Mouse (Mus musculus) spleen, embryonic (tissue): ENCODE measurements around the gene Olfr1101.

Source experiments
- CTCF ChIA-PET: fragments of 350-600 bp; sonication (Branson Sonifier 250); formaldehyde crosslinking; loops from one replicate; lab custom pipeline; 2022; lab: Charles Lee

The Olfr1101 gene

DNA sequence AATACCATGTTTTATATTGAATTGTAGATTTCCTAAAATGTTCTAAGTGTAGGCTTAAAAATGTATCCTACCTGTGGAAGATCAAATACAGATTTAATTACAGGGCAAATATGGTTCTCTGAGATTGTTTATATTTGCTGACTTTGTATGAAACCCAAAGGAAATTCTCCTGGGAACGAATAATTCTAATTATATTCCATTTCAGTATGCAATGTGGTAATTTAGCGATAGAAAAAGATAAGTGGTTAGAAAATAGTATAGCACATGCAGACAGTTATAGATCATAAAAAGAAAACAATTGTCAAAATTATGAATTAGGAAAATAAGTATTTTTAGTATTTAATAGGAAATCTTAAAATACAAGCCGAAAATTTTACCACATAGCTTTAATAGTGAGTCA, at the start of gene Olfr1101:
Olfr1101 (minus strand) TSS at position 101 of the 400 bp plus-strand sequence.
- CTCF ChIA-PET, result no interaction called here

DNA sequence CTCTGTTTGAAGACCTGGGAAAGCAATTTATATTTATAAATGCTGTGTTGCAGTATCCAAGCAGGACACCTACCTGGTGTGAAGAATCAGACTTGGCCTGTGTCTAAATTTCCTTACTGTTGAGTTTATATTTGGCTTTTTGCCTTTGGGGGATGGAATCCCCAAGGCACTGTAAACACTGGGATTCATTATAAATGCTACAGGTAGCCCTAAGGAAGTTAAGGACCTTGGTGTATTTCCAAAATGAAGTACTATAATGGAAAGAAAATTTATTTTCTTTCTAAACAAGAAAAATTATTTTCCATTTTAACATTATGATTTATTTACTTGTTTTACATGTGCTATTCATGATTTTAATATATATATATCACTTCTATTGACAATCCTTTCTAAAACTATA, 45.4 kb upstream of the Olfr1101 start, which contains the start of gene Olfr1105:
Olfr1105 (minus strand) TSS at position 101 of the 400 bp plus-strand sequence.
- CTCF ChIA-PET, result no interaction called here

DNA sequence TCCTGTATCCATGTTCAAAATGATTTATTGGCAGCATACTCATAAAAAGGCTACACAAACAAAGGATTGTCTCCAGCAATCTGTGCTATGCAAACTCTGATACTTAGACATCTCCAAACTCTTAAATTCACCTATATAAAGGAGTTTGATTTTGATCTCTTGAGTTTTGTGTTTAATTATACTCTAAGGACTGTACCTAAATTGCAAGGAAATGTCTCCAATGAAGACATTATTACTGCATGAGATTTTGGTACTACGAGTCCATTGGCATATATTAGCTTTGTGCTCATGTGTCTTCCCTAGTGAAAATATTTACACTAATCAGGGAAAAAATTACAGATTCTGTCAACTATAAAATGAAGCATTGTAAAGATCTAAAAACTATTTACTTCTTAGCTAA, 36.0 kb upstream of the Olfr1101 start, which contains the start of gene Olfr1104:
Olfr1104 (minus strand) TSS at position 101 of the 400 bp plus-strand sequence.
- CTCF ChIA-PET, result no interaction called here

DNA sequence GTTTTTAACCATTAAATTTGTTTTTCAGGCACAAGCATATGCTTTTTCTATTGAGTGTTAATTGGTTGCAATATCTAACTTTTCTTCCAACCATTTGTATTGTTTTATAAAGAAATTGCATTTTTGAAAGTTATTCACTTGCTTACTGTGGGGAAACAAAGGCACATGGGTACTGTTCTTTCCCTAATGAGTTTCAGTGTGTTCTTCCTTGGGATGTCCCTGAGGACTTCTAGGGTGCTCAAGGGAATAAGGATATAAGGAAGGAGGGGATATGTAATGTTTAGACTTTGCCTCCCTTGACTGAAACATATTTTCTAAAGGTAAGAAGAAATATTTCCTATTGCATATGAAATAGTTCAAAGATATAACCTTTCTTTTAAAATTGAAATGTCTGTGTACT, 7.1 kb upstream of the Olfr1101 start, which contains the start of gene Olfr1102:
Olfr1102 (plus strand) TSS at position 301 of the 400 bp plus-strand sequence.
- CTCF ChIA-PET, result no interaction called here

DNA sequence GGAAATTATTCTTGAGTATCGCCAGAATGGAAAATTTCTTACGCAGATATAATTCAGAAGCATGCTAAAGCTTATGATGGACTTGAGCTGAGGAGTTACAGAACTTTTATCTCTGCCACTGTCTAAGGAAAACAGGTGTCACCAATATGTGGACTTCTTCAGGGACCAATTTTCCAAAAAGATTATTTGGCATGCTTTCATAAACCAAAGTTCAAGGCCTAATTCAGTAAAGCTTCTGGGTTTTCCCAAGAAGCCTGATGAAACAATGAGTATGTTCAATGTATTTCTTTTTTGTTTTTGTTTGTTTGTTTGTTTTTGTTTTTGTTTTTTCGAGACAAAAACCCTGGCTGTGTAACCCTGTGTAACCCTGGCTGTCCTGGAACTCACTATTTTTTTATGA, 11.2 kb downstream of the Olfr1101 start, which contains the start of gene Olfr1100:
Olfr1100 (minus strand) TSS at position 101 of the 400 bp plus-strand sequence.
- CTCF ChIA-PET, result no interaction called here

DNA sequence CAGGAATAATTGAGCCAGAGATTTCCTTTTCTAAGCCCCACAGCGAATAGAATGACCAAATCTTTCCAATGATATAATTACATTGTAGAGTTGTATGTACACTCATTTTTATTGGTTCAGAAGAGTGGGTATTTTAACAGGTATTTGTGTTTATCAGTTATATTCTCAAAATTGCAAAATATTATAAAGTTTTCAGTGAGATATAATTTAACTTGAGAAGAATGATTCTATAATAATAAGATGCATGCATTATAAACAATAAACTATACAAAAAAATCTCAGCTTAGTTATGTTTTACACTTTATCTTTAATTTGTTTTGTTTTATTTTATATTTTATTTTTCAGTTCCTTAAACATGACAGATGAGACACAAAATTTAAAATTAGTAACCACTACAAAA, 30.4 kb downstream of the Olfr1101 start, which contains the start of gene Olfr1099:
Olfr1099 (minus strand) TSS at position 101 of the 400 bp plus-strand sequence.
- CTCF ChIA-PET, result no interaction called here
